Mouse (Mus musculus): Measurements from ENCODE around the gene Wrnip1.
A peak's percentile ranks its signal among the peaks of the same experiment; 100 is the strongest.
"Not testable (repeated sequence)": the region's sequence is repeated elsewhere in the genome, so short reads cannot be mapped to it uniquely, and the experiment has no call there.

The Wrnip1 gene

GRCm38 (mm10) chr13:32850668-32851404 is 49.0 kb downstream of the Wrnip1 start, which contains the start of gene Serpinb1a:
Serpinb1a (minus strand) TSS chr13:32851185.
- no peak for ATAC-seq (ENCODE audit: low TSS enrichment)

GRCm38 (mm10) chr13:32851967-32852366 is 50.1 kb downstream of the Wrnip1 start:
- peak; percentile 96 for ATAC-seq (ENCODE audit: low TSS enrichment)

DNA sequence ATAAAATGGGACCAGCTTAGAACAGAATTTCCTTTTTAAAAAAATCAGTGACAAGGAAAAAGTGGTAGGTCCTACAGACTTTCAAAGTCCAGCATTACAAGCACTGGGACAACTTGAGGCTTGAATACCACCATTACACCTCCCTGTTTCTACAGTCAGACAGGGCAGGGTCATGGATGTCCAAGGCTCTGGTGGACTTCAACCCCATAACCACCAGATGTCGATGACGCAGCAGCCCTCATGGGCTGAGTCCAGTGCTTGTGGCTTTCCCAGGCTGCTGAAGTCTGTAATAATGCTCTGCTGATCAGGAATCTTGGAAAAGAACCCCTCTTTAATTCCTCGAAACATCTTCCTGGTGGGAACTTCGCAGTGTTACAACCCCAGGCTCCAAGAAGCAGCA is 50.7 kb downstream of the Wrnip1 start:
- ATAC-seq (ENCODE audit: low TSS enrichment): no peak

DNA sequence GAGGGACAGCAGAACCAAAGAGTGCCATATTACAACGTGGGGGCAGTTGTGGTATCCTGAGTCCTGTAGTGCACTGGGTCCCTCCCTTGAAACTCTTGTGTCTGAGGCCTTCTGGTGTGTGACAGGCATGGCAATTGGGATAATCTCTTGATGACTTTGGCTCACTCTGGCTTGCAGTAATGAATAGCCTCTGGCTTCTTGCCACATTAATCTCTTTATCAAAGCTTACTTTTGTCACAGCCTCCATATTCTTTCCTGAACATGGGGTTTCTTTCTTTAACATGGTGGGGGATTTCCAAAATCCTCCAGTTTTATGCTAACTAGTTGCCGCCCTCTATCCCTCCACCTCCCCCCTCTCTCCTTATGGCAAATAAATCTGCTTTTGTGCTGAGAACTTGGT is 51.2 kb downstream of the Wrnip1 start:
- ATAC-seq (ENCODE audit: low TSS enrichment): no peak

DNA sequence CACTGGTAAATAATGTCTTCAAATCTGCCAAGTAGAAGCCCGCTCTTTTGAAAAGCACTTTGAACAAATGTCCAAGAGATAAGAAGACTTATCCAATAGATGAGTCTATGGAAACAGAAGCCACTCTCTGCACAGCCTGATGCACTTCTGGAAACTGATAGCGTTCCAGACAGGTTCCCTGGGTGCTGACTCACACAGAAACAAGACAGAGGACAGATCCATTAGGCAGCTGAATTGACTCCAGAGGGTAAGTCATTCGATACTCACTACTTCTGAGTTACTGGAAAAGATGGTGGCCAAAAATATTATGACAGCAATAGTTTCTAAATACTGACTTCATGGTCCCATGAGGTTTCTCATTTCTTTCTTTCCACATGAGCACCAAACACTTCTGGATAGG is 59.0 kb downstream of the Wrnip1 start:
- ATAC-seq (ENCODE audit: low TSS enrichment): no peak

- no peak for ATAC-seq (ENCODE audit: low TSS enrichment)
These were observed 61.6 kb downstream of the Wrnip1 start for GRCm38 (mm10) chr13:32863456-32863855.

- ATAC-seq (ENCODE audit: low TSS enrichment): not testable (repeated sequence)
These were observed 62.7 kb downstream of the Wrnip1 start for GRCm38 (mm10) chr13:32864529-32864928.

GRCm38 (mm10) chr13:32865591-32865990 is 63.8 kb downstream of the Wrnip1 start:
- ATAC-seq (ENCODE audit: low TSS enrichment): 0 out of 2 replicates have a peak, but pooled peaks have one; percentile 47

DNA sequence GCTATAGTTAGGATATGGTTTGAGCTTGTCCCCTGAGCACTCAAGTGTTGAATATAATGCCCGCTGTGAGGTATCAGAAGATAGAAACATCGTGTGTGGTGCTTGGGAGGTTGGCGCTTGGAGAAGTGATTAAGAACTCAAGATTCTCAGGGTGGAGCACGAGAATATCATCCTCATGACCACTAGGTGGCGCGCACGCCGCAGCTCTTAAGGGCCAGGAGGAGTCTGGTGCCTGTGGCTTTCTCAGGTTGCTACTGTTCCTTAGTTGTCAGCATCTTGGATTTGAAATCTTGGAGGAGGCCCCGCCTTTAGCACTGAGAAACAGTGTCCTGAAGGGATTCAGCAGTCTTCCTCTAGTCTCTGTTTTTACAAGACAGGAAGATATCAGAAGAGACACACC is 64.6 kb downstream of the Wrnip1 start:
- ATAC-seq (ENCODE audit: low TSS enrichment): peak; percentile 99

DNA sequence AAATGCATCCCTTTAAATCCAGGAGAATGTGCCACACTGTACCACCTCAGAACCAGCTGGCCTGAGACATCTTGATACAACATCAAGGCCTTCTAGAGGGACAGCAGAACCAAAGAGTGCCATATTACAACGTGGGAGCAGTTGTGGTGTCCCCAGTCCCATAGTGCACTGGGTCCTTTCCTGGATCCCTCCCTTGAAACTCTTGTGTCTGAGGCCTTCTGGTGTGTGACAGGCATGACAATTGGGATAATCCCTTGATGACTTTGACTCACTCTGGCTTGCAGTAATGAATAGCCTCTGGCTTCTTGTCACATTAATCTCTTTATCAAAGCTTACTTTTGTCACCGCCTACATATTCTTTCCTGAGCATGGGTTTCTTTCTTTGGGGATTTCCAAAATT is 65.2 kb downstream of the Wrnip1 start:
- no peak for ATAC-seq (ENCODE audit: low TSS enrichment)

GRCm38 (mm10) chr13:32868233-32868632 is 66.4 kb downstream of the Wrnip1 start:
- not testable (repeated sequence) for ATAC-seq (ENCODE audit: low TSS enrichment)

- no peak for ATAC-seq (ENCODE audit: low TSS enrichment)
These were observed 67.0 kb downstream of the Wrnip1 start for GRCm38 (mm10) chr13:32868843-32869242.
